Mouse (Mus musculus): ENCODE data around the gene Mylpf. TPM values are rescaled to one million over a fixed set of nuclear protein-coding genes. Genes with fewer than 3 reads are reported as not detected.

Gene Mylpf
- total and polyA plus RNA-seq, 3 experiments, result 3.0 to 5.2 (median 3.2) TPM

DNA sequence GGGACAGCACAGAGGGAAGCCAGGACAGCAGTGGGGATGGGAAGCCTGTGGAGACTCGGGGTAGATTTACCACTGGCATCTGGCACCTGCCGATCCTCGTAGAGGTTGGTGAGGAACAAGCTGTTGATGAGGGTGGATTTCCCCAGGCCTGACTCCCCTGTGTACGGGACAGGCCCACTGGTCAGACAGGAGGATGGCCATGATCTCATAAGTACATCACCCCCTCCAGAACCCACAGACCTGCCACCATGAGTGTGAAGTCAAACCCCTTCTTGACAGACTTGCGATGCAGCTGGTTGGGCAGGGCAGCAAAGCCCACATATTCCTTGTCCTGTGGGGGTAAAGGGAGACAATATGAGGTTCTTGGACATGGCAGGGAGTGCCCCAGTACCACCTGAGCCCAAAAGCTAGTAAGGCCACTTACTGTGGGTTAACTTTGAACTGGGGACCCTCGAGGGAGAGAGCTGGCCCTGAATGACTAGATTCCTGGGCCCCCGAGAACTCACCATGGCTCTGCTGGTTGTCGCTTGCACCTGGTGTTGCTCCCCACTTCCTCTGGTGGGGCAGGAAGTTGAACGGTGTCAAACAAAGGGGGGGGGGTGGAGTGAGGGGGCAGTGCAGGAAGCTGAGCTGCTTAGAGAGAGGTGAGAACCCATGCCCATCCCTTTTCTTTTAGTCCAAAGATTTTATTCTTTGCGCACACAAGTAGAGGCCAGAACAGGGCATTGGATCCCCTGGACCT is 9.4 kb downstream of the Mylpf start (continued):
- TF ChIP-seq IRF4 (IDR thresholded peaks at IDR 0.05; ENCODE audit: low read depth, low read length), result no peak
- no peak for TF ChIP-seq ZMIZ1 (IDR thresholded peaks at IDR 0.05; ENCODE audit: low read depth, low read length)
- TF ChIP-seq POLR2A (IDR thresholded peaks at IDR 0.05; ENCODE audit: low read depth, low read length), result peak; percentile 74; the same call in 1 of the 2 replicates
- no peak for TF ChIP-seq PAX5 (IDR thresholded peaks at IDR 0.05; ENCODE audit: low read length)
- TF ChIP-seq BHLHE40 (IDR thresholded peaks at IDR 0.05; ENCODE audit: low read depth, low read length), result peak; percentile 42
- TF ChIP-seq ZNF384 (IDR thresholded peaks at IDR 0.05; ENCODE audit: low read depth, low read length), result no peak
- TF ChIP-seq NELFE (IDR thresholded peaks at IDR 0.05; ENCODE audit: low read depth, low read length), result peak; percentile 18; the same call in 1 of the 2 replicates
- TF ChIP-seq UBTF (IDR thresholded peaks at IDR 0.05; ENCODE audit: low read depth, low read length), result 0 out of 2 replicates have a peak, but pooled peaks have one; percentile 15
- no peak for TF ChIP-seq USF2 (conservative IDR thresholded peaks at IDR 0.05; ENCODE audit: low read depth, low read length)
- TF ChIP-seq JUN (IDR thresholded peaks at IDR 0.05; ENCODE audit: insufficient read depth, low read depth, low read length), result no peak
- peak; percentile 36 for TF ChIP-seq ETS1 (conservative IDR thresholded peaks at IDR 0.05; ENCODE audit: low read depth, low read length)
- TF ChIP-seq TBP (conservative IDR thresholded peaks at IDR 0.05; ENCODE audit: low read depth, low read length), result 0 out of 2 replicates have a peak, but pooled peaks have one; percentile 20

DNA sequence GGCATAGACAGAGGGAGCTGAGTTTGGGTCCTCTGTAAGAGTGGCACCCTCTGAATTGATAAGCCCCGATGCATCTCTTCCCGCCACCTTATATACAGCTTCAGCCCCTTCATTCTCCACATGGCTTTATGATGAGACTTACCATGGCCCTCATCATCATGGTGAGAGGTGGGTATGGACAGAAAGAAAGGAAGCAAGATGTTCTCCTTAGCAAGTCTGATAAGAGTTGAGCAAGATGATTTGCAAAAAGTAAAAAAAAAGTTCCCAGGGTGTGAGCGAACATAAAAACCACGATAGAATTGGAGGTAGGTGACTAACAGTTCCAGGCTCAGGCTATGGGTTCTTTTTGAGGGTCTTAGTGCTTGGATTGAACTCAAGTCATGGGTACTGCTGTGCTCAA is 10.0 kb downstream of the Mylpf start:
- Histone ChIP-seq H3K9ac (ENCODE audit: insufficient read depth, low read depth) (peak overlapping the region; percentile 62), H3K36me3 (replicated peaks in 1 of 2; ENCODE audit: control insufficient read depth in 1 of 2, insufficient read depth in 1 of 2, low read length in 1 of 2) (peaks cover 23 to 31% of the 10 kb centered on the region in 2 experiments), H3K27me3 (replicated peaks) (no peaks in the 10 kb centered on the region), H3K79me2 (replicated peaks; ENCODE audit: control insufficient read depth, extremely low read depth, insufficient read depth, poor library complexity, severe bottlenecking) (peaks cover 18% of the 10 kb centered on the region), H3K9me3 (replicated peaks; ENCODE audit: low read length) (peaks cover 4% of the 10 kb centered on the region), H3K4me1 (ENCODE audit: control insufficient read depth in 1 of 2, insufficient read depth in 2 of 2) (peaks cover 19 to 55% of the 10 kb centered on the region in 2 experiments), H3K4me3 (replicated peaks in 1 of 3; ENCODE audit: low read depth in 2 of 3, low read length in 2 of 3, poor library complexity in 1 of 3) (peak overlapping the region; percentile 67 to 80 (median 70)), H3K27ac (ENCODE audit: insufficient read depth, low read depth) (peak overlapping the region; percentile 54; the same call in 1 of the 2 replicates), H3K4me2 (ENCODE audit: insufficient read depth, low read depth, poor library complexity, severe bottlenecking) (peak overlapping the region; percentile 81)
- in situ Hi-C loops (cut with MboI; ENCODE audit: low pct_ligation_motif_present, low pct_unique_long_range_greater_than_20kb, low sequenced_read_pairs) (no loop called here), dilution Hi-C loops (cut with MboI; ENCODE audit: extremely low pct_ligation_motif_present, extremely low pct_unique_long_range_greater_than_20kb, low sequenced_read_pairs) (no loop called here)
- DNase-seq (ENCODE audit: extremely low read depth), result no peak
- TF ChIP-seq JUN (IDR thresholded peaks at IDR 0.05; ENCODE audit: insufficient read depth, low read depth, low read length) (no peak), ZKSCAN1 (IDR thresholded peaks at IDR 0.05; ENCODE audit: borderline replicate concordance, low read depth, low read length) (no peak), MEF2A (IDR thresholded peaks at IDR 0.05; ENCODE audit: borderline replicate concordance, low read depth, low read length) (no peak), NELFE (IDR thresholded peaks at IDR 0.05; ENCODE audit: low read depth, low read length) (no peak), MXI1 (IDR thresholded peaks at IDR 0.05; ENCODE audit: low read depth, low read length) (0 out of 2 replicates have a peak, but pooled peaks have one; percentile 32), UBTF (IDR thresholded peaks at IDR 0.05; ENCODE audit: low read depth, low read length) (0 out of 2 replicates have a peak, but pooled peaks have one; percentile 5), BHLHE40 (IDR thresholded peaks at IDR 0.05; ENCODE audit: low read depth, low read length) (no peak), MYC (IDR thresholded peaks at IDR 0.05; ENCODE audit: low read depth, low read length) (no peak), JUND (conservative IDR thresholded peaks at IDR 0.05; ENCODE audit: low read depth, low read length) (no peak), TBP (conservative IDR thresholded peaks at IDR 0.05; ENCODE audit: low read depth, low read length) (no peak), RCOR1 (conservative IDR thresholded peaks at IDR 0.05; ENCODE audit: low read depth, low read length) (no peak), SMC3 (IDR thresholded peaks at IDR 0.05; ENCODE audit: low read depth, low read length) (no peak), USF2 (conservative IDR thresholded peaks at IDR 0.05; ENCODE audit: low read depth, low read length) (no peak), E2F4 (IDR thresholded peaks at IDR 0.05; ENCODE audit: insufficient replicate concordance, low read depth, low read length) (no peak), KAT2A (IDR thresholded peaks at IDR 0.05; ENCODE audit: insufficient replicate concordance, low read length) (no peak), ZMIZ1 (IDR thresholded peaks at IDR 0.05; ENCODE audit: low read depth, low read length) (no peak), TCF12 (IDR thresholded peaks at IDR 0.05; ENCODE audit: low read depth, low read length) (no peak), SIN3A (IDR thresholded peaks at IDR 0.05; ENCODE audit: low read length) (no peak), USF1 (IDR thresholded peaks at IDR 0.05; ENCODE audit: low read depth, low read length) (no peak), CTCF (conservative IDR thresholded peaks at IDR 0.05 in 1 of 2, IDR thresholded peaks at IDR 0.05 in 1 of 2; ENCODE audit: low read depth in 2 of 2, low read length in 2 of 2) (no peak), RAD21 (IDR thresholded peaks at IDR 0.05; ENCODE audit: low read depth, low read length) (no peak), ZNF384 (IDR thresholded peaks at IDR 0.05; ENCODE audit: low read depth, low read length) (peak; percentile 51; the same call in 1 of the 2 replicates), PAX5 (IDR thresholded peaks at IDR 0.05; ENCODE audit: low read length) (no peak), POLR2AphosphoS2 (IDR thresholded peaks at IDR 0.05; ENCODE audit: low read depth, low read length) (no peak)

Data from CH12.LX (cell line).